Mouse (Mus musculus): Measurements from ENCODE around the gene Zbtb20.

Gene Zbtb20

DNA sequence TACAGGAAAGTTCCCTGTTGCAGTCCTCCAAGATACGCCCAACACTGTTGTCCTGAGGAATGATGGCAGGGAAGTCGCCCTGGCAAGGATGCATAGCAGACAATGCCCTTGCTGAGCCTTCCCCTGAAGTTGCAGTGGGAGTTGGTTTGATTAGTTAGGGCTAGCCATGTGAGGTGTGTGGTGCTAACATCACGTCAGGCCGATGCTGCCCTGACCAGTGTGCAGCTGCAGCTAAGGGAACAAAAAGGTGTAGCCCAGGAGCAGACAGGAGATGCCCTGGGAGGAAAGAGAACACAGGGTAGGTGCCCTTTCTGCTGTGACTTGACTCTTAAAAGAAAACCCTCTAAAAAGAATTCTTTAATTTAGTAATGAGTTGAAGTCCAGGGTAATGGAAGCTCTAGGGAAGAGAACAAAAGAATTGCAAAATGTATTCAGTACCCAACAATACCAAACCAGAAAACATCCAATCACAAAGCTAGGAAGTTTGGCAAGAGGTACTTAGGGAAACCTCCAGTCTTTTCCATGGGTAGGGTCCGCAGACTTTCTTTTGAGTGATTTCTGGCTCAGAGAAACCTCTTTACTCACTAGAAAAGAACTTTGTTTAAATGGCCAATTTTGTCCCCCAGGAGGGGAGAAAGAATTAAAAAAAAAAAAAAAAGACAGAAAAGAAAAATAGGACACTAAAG, 747.8 kb downstream of the Zbtb20 start:
- DNase-seq = no peak

DNA sequence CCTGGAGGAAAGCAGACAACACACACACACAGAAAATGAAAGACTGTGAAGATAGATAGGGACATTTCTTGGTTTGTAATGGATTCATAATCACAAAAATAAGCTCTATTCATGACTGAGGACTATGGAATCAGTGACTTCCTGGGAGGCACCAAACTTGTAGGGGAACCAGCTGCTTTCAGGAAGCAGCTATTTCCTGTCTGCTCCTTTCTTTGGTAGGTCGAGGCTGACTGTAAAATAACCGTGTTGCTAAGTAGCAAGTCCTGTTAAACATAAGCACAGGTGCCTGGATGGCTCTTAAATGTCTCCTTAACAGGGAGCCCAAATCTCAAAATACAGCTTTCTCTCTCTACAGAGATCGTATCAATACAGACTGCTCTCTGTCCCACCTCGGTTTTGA, 749.2 kb downstream of the Zbtb20 start:
- no peak for DNase-seq

DNA sequence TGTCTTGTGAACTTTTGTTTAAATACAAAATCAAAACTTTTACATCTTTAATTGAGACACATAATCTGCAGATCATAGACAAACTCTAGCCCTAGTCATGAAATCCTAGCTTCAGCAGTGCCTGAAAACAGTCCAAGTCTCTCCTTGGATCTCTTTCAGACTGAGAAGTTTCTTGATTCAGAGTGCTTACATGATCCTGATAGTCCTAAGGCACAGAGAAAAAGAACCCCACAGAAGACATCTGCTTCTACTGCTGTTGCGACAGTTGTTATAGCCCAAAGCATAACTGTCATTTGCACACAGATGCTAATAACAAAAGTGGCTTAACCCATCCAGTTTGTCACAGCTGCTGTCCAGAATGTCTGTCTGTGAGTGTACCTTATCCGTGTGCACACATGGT, 749.6 kb downstream of the Zbtb20 start:
- no peak for DNase-seq

DNA sequence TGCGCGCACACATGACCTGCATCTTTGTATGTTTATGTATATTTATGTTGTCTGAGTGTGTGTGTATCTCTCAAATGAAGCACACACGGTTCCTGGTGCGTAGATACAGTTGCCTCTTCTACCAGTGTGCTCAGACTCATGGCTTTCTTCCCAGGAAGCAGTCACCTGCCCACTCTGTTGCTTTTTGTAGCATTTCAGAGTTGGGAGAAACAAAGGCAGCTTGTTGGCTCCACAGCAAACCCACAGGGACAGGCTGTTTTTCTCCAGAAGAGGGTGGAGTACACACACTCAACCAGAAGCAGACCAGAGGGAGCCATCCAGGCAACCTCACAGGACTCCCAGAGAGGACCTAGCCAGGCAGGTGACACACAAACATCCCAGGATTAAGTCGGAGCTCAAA, 750.3 kb downstream of the Zbtb20 start:
- DNase-seq = no peak

DNA sequence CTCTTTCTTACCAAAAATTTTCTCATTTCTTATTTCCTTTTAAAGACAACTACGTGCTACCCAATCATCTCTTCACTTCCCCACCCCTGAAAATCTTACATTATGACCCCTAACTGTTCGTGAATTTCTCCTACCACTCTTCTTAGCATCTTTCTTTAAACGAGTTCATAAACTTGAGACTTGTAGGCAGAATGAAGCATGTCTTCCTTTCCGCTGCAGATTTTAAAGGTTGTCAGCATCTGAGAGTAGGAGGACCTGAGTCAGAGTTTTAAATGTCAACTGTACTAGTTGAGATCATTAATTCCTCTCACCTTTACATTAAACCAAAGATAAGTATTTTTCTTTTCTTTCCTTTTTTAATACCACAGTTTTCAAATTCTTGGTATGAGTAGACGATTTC, 753.0 kb downstream of the Zbtb20 start:
- DNase-seq = no peak

DNA sequence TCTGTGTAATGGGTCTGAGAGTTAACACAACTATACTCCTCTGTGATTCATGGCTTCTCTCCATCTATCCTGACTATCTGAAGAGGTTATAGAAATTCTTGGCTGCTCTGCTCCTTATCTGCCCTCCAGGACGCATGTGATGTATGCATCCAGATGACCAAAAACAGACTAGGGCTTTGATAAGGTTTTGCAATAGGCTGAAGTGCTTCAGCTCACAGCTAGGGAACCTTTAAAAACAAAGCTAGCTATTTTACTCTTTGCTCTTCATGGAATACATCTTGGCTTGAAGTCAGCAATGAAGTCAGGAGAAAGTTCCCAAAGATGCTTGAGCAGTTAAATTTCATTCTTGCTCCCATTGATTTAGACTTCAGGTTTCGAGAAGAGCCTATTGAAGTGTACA, 756.1 kb downstream of the Zbtb20 start:
- no peak for DNase-seq

DNA sequence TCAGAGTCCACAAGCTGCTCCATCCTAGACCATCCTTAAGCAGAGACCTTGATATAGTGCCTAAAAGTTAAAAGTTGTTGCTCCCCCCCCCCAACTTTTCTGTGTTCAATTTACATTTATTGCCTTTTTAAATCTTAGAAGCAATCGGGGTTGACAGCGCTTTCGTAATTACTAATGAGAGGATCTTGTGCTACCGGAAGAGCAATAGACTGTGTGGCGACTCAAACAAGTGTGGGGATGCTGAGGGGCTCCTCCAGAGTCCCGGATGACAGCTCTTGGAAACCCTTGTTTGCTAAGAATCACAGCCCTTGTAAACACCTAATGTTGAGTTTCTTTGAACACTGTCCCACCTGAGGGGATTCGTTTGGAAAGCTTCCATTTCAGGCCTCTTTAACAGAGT, 758.4 kb downstream of the Zbtb20 start:
- DNase-seq = no peak

DNA sequence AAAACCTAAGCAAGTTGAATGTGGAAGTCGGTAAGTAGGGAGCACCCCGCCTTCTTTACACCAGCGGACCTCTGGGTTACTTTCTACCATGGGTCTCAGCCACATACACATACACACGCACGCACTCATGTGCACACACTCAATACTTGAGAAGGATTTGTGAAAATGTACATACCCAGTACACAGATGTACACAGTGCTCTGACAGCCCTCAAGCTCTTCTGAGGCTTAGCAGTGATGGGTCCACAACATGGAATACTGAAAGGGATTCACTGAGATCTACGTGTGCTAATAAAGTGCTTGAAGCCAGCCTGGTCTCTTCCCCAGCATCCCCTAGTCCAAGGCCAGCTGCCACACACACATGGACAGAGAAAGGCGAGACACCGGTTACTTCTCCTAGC, 761.6 kb downstream of the Zbtb20 start:
- no peak for DNase-seq

DNA sequence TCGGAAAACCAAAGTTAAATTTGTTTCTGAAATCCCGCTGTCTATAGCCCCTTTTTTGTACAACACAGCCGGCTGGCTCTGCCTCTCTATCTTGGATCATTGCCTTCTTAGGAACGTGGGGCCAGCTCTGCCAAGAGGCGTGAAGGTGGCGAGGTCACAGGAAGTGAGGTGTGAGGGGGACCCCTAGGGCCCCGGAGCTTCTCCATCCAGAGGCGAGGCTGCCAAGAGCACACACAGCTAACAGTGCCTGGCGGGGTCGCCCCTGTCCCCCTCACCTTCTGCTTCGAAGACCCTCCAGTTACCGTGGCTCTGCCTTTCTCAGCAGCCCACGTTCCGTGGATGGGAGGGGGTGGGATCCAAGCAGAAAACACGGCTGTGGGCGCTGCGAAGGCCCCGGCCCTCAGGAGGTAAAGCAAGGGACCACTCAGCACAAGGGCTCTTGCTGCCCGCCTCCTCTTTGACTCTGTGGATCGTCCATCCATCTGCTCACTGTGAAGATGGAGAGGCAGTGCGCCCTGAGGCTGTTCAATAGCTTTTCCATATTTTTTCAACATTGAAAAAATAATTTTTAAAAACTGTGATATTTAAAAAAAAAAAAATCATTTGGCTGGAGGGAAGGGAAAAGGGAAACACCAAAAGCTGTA, 762.8 kb downstream of the Zbtb20 start:
- no peak for DNase-seq

DNA sequence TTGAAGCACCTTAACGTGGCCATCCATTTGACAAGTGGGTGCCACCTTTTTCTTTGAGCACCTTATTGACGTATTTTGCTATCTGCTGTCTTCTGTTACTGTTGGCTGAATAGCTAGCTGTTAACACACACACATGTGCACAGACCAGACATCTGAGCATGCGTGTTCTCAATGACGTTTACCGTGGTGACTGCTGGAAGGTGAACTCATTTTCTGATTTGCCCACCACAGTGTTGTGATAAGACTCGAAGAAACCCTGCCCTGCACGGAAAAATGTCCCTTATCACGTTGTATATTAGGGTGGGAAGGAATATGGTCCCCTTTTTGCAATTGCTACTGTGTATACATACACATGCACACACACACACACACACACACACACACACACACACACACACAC, 765.5 kb downstream of the Zbtb20 start:
- no peak for DNase-seq

DNA sequence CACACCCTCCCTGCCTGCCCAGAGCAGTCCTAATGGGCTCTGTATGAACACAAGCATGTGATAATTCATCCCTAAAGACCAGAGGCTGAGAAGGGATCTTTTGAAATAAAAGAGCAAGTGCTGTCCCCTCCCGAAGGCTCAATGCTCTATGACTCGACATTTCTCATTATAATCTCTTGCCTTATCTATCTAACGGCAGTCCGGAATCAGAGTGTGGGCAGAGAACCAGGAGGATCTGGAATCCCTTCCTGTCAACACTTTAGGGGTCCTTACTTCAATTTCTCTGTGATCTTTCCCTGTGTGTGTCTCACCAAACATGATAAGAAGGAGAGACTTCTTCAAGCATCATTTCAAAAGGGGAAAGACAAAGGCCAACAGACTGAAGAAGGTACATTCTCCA, 770.2 kb downstream of the Zbtb20 start:
- no peak for DNase-seq

DNA sequence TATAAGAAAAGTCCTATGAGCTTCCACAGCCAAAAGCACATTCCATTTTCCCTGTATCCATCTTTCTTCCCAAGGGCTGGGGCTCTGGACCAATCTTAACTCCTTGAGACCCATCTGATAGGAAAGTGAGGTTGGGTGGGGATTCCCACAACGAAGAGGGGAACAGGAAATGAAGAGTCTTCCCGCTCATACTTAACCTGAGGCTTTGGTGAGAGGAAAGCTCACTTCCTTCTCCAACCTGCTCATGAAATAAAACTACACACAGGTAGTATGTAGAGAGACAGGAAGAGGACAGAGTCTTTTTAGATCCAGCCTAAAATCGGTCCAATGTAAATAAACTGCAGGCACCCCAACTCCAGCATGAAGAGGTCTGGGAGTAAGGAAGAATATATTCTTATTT, 771.3 kb downstream of the Zbtb20 start:
- no peak for DNase-seq

DNA sequence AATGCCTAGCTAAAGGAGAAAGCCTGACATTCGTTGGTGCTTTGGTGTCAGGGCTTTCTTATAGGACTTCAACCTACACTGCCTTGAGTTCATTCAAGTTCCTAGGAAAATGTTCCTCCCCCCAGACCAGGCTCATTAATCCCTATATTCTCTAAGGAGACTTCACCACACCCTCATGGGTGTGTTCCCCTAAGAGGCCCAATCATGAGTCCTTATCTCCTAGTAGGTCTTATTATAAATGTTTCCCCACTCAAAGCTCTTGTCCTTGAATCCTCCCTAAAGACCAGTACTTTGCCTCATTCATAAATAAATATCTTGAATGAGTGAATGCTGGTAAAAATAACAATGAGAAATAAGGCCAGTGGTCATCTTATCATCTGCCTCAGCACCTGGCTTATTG, 772.0 kb downstream of the Zbtb20 start:
- DNase-seq = no peak

DNA sequence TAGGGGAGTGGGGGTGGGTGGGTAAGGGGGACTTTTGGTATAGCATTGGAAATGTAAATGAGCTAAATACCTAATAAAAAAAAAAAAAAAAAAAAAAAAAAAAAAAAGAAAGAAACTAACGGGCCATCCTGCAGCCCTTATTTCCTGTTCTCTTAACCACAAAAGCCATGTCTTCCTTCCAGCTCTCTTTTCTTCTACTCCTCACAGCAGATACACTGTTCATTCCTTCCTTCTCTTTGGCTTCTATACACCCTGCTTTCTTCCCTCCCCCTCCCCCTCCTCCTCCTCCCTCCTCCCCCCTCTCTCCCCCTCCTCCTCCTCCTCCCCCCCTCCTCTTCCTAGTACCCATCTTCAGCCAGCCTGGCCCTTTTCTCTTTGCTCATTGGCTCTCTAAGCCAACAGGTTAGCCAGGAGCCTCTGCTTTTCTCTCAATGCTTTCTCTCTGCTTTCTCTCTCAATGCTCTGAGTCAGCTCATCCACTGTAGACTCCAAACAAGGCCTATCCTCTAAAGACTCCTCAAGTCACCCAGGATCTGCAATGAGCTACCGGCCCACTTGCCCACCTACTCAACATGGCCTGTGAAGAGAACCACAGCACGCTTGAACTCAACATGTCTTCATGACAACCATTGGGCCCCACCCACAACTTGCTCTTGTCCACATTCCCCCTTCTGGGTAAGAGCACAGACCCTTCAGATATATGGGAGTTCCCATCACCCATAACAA, 774.8 kb downstream of the Zbtb20 start:
- DNase-seq = no peak

DNA sequence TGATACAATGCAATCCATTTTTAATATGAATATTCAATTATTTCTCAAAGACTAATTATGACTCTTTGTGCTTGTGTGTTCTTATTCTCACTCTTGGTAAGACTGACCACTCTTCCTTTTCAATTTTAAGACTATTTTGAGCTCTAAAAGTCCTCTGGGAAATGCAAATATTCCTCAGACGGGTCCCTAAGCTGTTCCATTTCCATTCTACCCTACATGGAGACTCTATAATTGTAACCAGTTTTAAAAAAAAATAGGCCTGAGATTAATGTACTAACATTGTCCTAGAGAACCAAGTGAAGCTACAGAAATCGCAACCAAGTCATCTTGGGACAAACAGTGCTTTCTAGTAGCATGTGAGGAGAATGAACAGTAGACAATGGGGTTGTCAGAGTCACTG, 777.6 kb downstream of the Zbtb20 start:
- no peak for DNase-seq

DNA sequence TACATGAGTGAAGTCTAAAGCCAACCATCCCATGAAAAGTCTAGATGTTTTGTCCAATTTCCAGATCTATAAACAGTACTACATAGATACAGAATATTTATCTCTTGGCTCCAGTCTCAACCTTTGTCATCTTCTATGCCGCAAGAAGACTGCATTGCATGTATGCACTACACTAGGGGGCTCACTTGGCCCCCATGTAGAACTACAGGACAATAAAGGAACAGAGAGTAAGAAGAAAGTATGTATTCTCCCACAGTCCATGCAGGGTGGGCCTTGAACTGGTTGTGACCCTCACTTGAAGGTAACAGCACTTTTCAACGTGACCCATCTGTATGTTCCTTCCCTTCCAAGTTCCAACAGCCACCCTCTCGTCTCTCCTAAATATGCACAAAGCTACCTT, 778.6 kb downstream of the Zbtb20 start:
- DNase-seq = no peak

DNA sequence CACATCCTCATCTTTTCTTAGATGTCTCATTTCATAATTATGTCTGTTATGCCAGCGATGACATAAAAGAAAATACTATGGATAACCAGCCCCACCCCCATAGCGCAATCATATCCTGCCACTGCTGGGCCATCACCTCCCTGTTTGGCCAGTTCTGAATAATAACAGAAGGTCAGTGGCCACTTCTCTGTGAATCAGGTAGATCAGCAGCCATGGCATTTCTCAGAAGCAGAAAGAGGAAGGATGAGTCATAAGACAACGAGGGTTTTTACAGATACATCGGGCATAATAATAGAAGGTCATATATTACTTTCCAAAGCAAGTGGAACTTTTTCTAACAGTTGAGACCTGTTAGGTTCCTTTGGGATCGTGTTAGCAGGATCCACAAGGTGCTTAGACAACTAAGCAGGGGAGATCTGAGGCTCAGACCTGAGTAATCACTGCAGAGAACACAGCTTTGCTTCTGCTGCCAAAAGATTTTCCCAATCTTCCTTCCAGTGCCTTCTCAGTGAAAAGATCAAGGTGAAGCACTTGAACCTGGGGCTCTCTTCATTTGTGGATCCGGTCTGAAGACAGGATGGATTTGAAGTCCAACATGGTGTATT, 779.6 kb downstream of the Zbtb20 start:
- no peak for DNase-seq

DNA sequence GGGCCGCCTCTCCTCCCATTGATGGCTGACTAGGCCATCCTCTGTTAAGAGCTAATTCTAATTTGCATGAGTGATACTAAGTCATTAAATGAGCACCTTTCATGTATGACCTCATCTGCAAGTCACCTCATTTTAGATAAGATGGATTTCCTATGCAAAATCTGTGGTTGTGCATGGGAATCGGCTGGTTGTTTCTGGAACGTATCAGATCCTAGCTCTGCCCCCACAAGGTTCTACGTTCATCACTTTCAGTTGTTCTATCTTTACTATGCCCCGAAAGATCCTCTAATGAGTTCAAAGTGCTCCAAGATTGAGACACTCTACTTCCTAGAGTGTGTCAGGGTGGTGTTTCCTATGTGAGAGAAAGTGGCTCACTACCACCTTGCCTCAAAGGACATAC, 785.9 kb downstream of the Zbtb20 start:
- no peak for DNase-seq

DNA sequence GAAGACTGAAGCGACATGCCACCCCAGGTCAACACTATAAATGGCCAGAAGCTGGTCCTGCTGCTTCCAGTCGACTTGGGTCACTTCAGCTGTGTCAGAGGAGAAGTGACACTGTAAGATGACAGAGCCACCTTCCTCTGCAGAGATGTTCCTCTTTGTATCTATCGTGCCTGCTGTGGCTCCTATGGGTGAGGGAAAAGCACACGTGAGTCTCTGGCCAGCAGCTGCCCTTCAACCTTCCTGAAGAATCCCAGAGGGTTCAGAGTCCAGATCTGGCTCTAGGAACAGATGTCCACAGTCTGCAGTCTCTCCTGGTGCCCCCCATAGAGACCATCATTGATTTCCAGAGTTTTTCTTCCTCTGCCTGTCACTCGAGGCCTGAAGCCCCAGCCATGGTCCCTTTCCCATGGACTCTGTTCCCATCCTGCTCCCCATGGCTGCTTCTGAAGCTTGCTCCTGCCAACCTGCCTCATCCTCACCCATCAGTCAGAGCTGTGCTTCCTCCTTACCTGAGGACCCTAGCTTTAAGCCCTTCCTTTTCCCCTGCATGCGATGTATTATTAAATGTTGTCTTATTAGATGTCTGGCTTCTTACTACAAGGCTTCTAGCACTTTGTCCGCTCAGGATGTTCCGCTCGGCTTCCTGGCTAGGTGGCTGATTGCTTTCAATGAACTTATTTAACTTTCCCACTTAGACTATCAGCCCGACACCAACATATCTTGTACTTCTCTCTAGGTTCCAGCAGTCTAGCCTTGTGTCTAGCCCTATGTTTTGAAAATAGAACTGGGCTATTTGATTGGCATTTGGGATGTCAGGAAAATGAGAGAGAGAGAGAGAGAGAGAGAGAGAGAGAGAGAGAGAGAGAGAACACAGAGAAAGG, 786.7 kb downstream of the Zbtb20 start:
- no peak for DNase-seq

DNA sequence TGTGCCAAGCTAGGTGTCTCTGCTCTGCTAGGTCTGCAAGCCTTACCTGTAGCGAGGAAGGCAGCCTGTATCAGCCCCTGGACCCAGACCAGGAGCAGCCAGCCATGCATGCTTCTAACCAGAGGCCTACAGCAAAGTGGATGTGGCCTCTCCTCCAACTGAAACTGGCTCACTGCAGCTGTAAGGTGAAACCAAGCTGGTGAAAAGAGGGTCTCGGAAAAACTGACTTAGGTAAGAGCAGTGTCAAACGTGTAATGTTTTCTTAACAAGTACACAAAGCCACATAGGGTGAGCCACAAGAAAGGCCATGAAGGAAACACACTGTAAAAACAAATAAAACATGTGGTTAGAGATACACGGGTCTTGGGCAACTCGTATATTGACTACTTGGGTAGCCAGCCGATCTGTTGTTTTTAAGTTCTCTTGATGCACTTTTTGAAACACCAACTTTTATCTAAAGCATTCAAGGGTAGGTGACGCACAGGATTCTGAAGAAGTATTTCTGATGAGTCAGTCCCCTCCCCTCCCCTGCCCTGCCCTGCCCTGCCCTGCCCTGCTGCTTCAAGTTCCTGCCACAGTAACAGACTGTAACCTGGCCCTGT, 788.4 kb downstream of the Zbtb20 start, which contains the start of gene Tigit:
TSS of gene Tigit (minus strand) at position 169 of the 602 bp plus-strand sequence.
- no peak for DNase-seq

DNA sequence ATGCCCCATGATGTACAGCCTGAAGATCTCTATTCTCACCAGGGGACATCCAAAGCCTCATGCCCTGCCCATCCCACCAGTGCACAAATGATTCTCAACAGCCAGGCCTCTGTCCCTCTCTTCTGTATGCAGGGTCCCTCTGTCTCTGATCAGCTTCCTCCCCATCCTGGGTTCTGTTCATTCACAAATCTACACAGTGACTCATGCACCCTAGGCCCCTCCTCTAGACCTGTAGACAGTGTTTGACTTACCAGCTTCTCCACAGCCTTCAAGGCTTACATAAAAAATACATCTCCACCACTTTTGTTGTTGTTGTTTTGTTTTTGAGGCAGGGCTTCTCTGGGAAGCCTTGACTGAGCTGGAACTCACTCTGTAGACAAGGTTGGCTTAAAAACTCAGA, 789.2 kb downstream of the Zbtb20 start:
- no peak for DNase-seq

DNA sequence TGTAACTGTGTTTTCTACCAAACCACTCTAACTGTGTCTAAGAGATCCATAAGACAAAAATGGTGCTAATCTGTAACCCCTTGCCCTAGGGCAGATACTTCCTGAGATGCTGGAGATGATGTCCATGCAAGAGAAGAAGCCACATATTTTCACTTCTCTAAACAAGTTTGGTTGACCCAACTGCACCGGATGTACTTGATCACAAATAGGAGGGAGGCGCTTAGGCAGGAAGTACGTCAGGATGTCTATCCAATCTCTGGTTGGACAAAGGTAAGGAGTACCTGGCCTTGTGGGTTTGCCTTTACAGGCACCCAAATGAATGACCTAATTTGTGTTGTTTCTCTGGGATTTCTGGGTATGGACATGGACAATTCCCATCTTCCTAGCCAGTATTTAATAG, 792.6 kb downstream of the Zbtb20 start:
- DNase-seq = no peak
